ENCODE assay signal across 8 mouse cellular contexts in genomic region chr8:109564766-109565165, GRCm38 (mm10). TPM values are rescaled to one million over a fixed set of nuclear protein-coding genes. Genes with fewer than 3 reads are reported as not detected.
A peak's percentile ranks its signal among the peaks of the same experiment; 100 is the strongest.
DNase-seq lines count a peak whose midpoint lies in the region; ATAC-seq lines count a peak whose summit lies in the region.

No protein-coding gene starts in this region.

- peak overlapping the region; percentile 95 for H3K9ac ChIP-seq in embryonic facial prominence, embryonic 13.5 days
- H3K9ac ChIP-seq in limb, embryonic 11.5 days (ENCODE audit: low read length) = peak overlapping the region; percentile 96
- peak overlapping the region; percentile 88 for H3K9ac ChIP-seq in stomach, embryonic 14.5 days (replicated peaks; ENCODE audit: low read depth, low read length)

- H3K9me3 ChIP-seq in megakaryocyte, embryonic 14.5 days = no peaks in the 10 kb centered on the region
- no peaks in the 10 kb centered on the region for H3K9me3 ChIP-seq in embryonic facial prominence, embryonic 13.5 days
- H3K9me3 ChIP-seq in limb, embryonic 11.5 days (ENCODE audit: control insufficient read depth, low read length) = no peaks in the 10 kb centered on the region
- H3K9me3 ChIP-seq in stomach, embryonic 14.5 days (ENCODE audit: control insufficient read depth, low read depth, low read length) = no peaks in the 10 kb centered on the region

- H3K36me3 ChIP-seq in megakaryocyte, embryonic 14.5 days (replicated peaks; ENCODE audit: low read length) = peaks cover 51% of the 10 kb centered on the region
- H3K36me3 ChIP-seq in embryonic facial prominence, embryonic 13.5 days = peaks cover 38% of the 10 kb centered on the region
- peaks cover 15% of the 10 kb centered on the region for H3K36me3 ChIP-seq in limb, embryonic 11.5 days (ENCODE audit: control insufficient read depth, insufficient read depth, low read length)
- H3K36me3 ChIP-seq in stomach, embryonic 14.5 days (ENCODE audit: control insufficient read depth, insufficient read depth, low read length) = peaks cover 25% of the 10 kb centered on the region

- H3K4me3 ChIP-seq in megakaryocyte, embryonic 14.5 days (replicated peaks) = peak overlapping the region; percentile 98
- peak overlapping the region; percentile 96 for H3K4me3 ChIP-seq in embryonic facial prominence, embryonic 13.5 days
- H3K4me3 ChIP-seq in limb, embryonic 11.5 days (ENCODE audit: low read depth, low read length) = peak overlapping the region; percentile 77
- peak overlapping the region; percentile 80 for H3K4me3 ChIP-seq in stomach, embryonic 14.5 days (ENCODE audit: low read depth, low read length)

- H3K4me2 ChIP-seq in embryonic facial prominence, embryonic 13.5 days = peak overlapping the region; percentile 79
- peak overlapping the region; percentile 74 for H3K4me2 ChIP-seq in limb, embryonic 11.5 days (ENCODE audit: low read depth, severe bottlenecking)
- H3K4me2 ChIP-seq in stomach, embryonic 14.5 days (replicated peaks; ENCODE audit: low read depth, low read length) = peak overlapping the region; percentile 94

- WGBS in embryonic facial prominence, embryonic 13.5 days = 7% methylated on average over 10 of the region's 10 CpGs
- 4% methylated on average over 10 of the region's 10 CpGs for WGBS in limb, embryonic 11.5 days
- 6% methylated on average over 10 of the region's 10 CpGs for WGBS in stomach, embryonic 14.5 days

- H3K4me1 ChIP-seq in megakaryocyte, embryonic 14.5 days = peaks cover 43% of the 10 kb centered on the region
- H3K4me1 ChIP-seq in embryonic facial prominence, embryonic 13.5 days = peaks cover 16% of the 10 kb centered on the region
- H3K4me1 ChIP-seq in limb, embryonic 11.5 days (ENCODE audit: control insufficient read depth, insufficient read depth, low read length) = peaks cover 3% of the 10 kb centered on the region; the same call in 1 of the 2 replicates
- H3K4me1 ChIP-seq in stomach, embryonic 14.5 days (ENCODE audit: control insufficient read depth, insufficient read depth, low read length) = peaks cover 8% of the 10 kb centered on the region; the same call in 1 of the 2 replicates

- peak overlapping the region; percentile 93; the same call in 1 of the 2 replicates for H3K27ac ChIP-seq in embryonic facial prominence, embryonic 13.5 days
- H3K27ac ChIP-seq in limb, embryonic 11.5 days (replicated peaks; ENCODE audit: low read depth, low read length) = no peak overlapping the region
- H3K27ac ChIP-seq in stomach, embryonic 14.5 days (ENCODE audit: low read length) = peak overlapping the region; percentile 90

- ATAC-seq in megakaryocyte, adult 5-6 weeks (ENCODE audit: poor library complexity, severe bottlenecking) = no peak
- ATAC-seq in embryonic facial prominence, embryonic 13.5 days (ENCODE audit: insufficient number of reproducible peaks, insufficient read depth, low FRiP score, low TSS enrichment, low read depth) = no peak
- ATAC-seq in limb, embryonic 11.5 days (ENCODE audit: insufficient number of reproducible peaks, low FRiP score, low TSS enrichment, low read depth) = no peak
- no peak for ATAC-seq in stomach, embryonic 14.5 days (ENCODE audit: insufficient number of reproducible peaks, insufficient read depth, low FRiP score, low read depth)

- no peaks in the 10 kb centered on the region for H3K27me3 ChIP-seq in megakaryocyte, embryonic 14.5 days (replicated peaks)
- H3K27me3 ChIP-seq in embryonic facial prominence, embryonic 13.5 days = no peaks in the 10 kb centered on the region
- no peaks in the 10 kb centered on the region for H3K27me3 ChIP-seq in limb, embryonic 11.5 days (ENCODE audit: control insufficient read depth, insufficient read depth, low read length)
- no peaks in the 10 kb centered on the region for H3K27me3 ChIP-seq in stomach, embryonic 14.5 days (ENCODE audit: control insufficient read depth, insufficient read depth, low read length)

- no peak for DNase-seq in limb, embryonic 11.5 days (ENCODE audit: low spot score)
- no peak for DNase-seq in left cerebral cortex, adult 18-20 months (ENCODE audit: low spot score in 2 of 2)
- DNase-seq in layer of hippocampus, postnatal 10 days (ENCODE audit: low spot score in 2 of 2) = no peak
- DNase-seq in gastrocnemius, postnatal 25 days = no peak

RNA-seq across cellular contexts. Expression of gene Dhx38, which starts 0.9 kb away (rescaled TPM):
- 18.8 and 29.4 TPM in 2 replicates for polyA plus RNA-seq in megakaryocyte, embryonic 14.5 days (2012; ENCODE audit: insufficient read depth, low replicate concordance)
- total RNA-seq in megakaryocyte, adult 5-6 weeks (2015) = 14.6 and 19.0 TPM in 2 replicates
- 67.4 and 75.9 TPM in 2 replicates for total RNA-seq in megakaryocyte, adult 5-6 weeks (2017)
- 25.3 and 26.5 TPM in 2 replicates for polyA plus RNA-seq in embryonic facial prominence, embryonic 13.5 days (2015; fragmentation: Nextera tagmentation; extraction: Ambion mirVana)
- 28.7 and 29.3 TPM in 2 replicates for polyA plus RNA-seq in limb, embryonic 11.5 days (2014; fragmentation: Nextera tagmentation; extraction: Ambion mirVana)
- polyA plus RNA-seq in stomach, embryonic 14.5 days (2014; fragmentation: Nextera tagmentation; extraction: Ambion mirVana) = 18.3 and 19.2 TPM in 2 replicates
- 10 to 100 TPM; 28.5 to 28.9 TPM for total RNA-seq in left cerebral cortex, adult 18-20 months (2021)
- 10 to 100 TPM; 21.2 to 23.1 TPM for total RNA-seq in layer of hippocampus, postnatal 10 days (2021)
- total RNA-seq in gastrocnemius, postnatal 25 days (2021) = 10 to 100 TPM in 1 of 2 experiments, 1 to 10 TPM in 1; 9.2 to 10.6 TPM

RNA-seq across cellular contexts. Expression of gene Txnl4b, which starts 0.9 kb away (rescaled TPM):
- polyA plus RNA-seq in megakaryocyte, embryonic 14.5 days (2012; ENCODE audit: insufficient read depth, low replicate concordance) = 2.1 and 10.7 TPM in 2 replicates
- total RNA-seq in megakaryocyte, adult 5-6 weeks (2015) = 6.2 and 7.9 TPM in 2 replicates
- total RNA-seq in megakaryocyte, adult 5-6 weeks (2017) = 18.2 and 19.0 TPM in 2 replicates
- 25.8 and 26.5 TPM in 2 replicates for polyA plus RNA-seq in embryonic facial prominence, embryonic 13.5 days (2015; fragmentation: Nextera tagmentation; extraction: Ambion mirVana)
- polyA plus RNA-seq in limb, embryonic 11.5 days (2014; fragmentation: Nextera tagmentation; extraction: Ambion mirVana) = 28.3 and 28.5 TPM in 2 replicates
- 20.6 and 21.2 TPM in 2 replicates for polyA plus RNA-seq in stomach, embryonic 14.5 days (2014; fragmentation: Nextera tagmentation; extraction: Ambion mirVana)
- total RNA-seq in left cerebral cortex, adult 18-20 months (2021) = 10 to 100 TPM; 15.6 to 17.5 TPM
- total RNA-seq in layer of hippocampus, postnatal 10 days (2021) = 10 to 100 TPM; 11.6 to 11.9 TPM
- total RNA-seq in gastrocnemius, postnatal 25 days (2021) = 1 to 10 TPM; 5.8 to 8.3 TPM

RNA-seq across cellular contexts. Expression of gene Hp, which starts 14.2 kb away (rescaled TPM):
- 1.6 and 26.3 TPM in 2 replicates for polyA plus RNA-seq in megakaryocyte, embryonic 14.5 days (2012; ENCODE audit: insufficient read depth, low replicate concordance)
- total RNA-seq in megakaryocyte, adult 5-6 weeks (2015) = 423 and 468 TPM in 2 replicates
- 646 and 667 TPM in 2 replicates for total RNA-seq in megakaryocyte, adult 5-6 weeks (2017)
- 0.41 and 2.5 TPM in 2 replicates for polyA plus RNA-seq in embryonic facial prominence, embryonic 13.5 days (2015; fragmentation: Nextera tagmentation; extraction: Ambion mirVana)
- 0.74 and 1.1 TPM in 2 replicates for polyA plus RNA-seq in limb, embryonic 11.5 days (2014; fragmentation: Nextera tagmentation; extraction: Ambion mirVana)
- 0.85 and 1.9 TPM in 2 replicates for polyA plus RNA-seq in stomach, embryonic 14.5 days (2014; fragmentation: Nextera tagmentation; extraction: Ambion mirVana)
- total RNA-seq in left cerebral cortex, adult 18-20 months (2021) = under 1 TPM in 1 of 2 experiments, not detected in 1; 0.26 TPM
- total RNA-seq in layer of hippocampus, postnatal 10 days (2021) = under 1 TPM in 1 of 2 experiments, not detected in 1; 0.25 TPM
- total RNA-seq in gastrocnemius, postnatal 25 days (2021) = 100 to 1,000 TPM in 1 of 2 experiments, 1 to 10 TPM in 1; 1.9 to 114 TPM

RNA-seq across cellular contexts. Expression of gene Dhodh, which starts 43.7 kb away (rescaled TPM):
- polyA plus RNA-seq in megakaryocyte, embryonic 14.5 days (2012; ENCODE audit: insufficient read depth, low replicate concordance) = 26.8 and 45.7 TPM in 2 replicates
- total RNA-seq in megakaryocyte, adult 5-6 weeks (2015) = 7.0 and 8.6 TPM in 2 replicates
- 5.4 and 16.1 TPM in 2 replicates for total RNA-seq in megakaryocyte, adult 5-6 weeks (2017)
- 43.9 and 45.3 TPM in 2 replicates for polyA plus RNA-seq in embryonic facial prominence, embryonic 13.5 days (2015; fragmentation: Nextera tagmentation; extraction: Ambion mirVana)
- polyA plus RNA-seq in limb, embryonic 11.5 days (2014; fragmentation: Nextera tagmentation; extraction: Ambion mirVana) = 48.2 and 49.4 TPM in 2 replicates
- 40.1 and 45.1 TPM in 2 replicates for polyA plus RNA-seq in stomach, embryonic 14.5 days (2014; fragmentation: Nextera tagmentation; extraction: Ambion mirVana)
- 10 to 100 TPM; 16.3 to 20.3 TPM for total RNA-seq in left cerebral cortex, adult 18-20 months (2021)
- total RNA-seq in layer of hippocampus, postnatal 10 days (2021) = 10 to 100 TPM; 20.9 to 25.9 TPM
- 10 to 100 TPM; 11.0 to 12.9 TPM for total RNA-seq in gastrocnemius, postnatal 25 days (2021)

RNA-seq across cellular contexts. Expression of gene Pkd1l3, which starts 49.6 kb away (rescaled TPM):
- polyA plus RNA-seq in megakaryocyte, embryonic 14.5 days (2012; ENCODE audit: insufficient read depth, low replicate concordance) = 0.62 and 0.72 TPM in 2 replicates
- 0.57 TPM in 1 of 2 replicates, not detected in the other for total RNA-seq in megakaryocyte, adult 5-6 weeks (2015)
- total RNA-seq in megakaryocyte, adult 5-6 weeks (2017) = not detected in 2 replicates
- 0.30 TPM in 1 of 2 replicates, not detected in the other for polyA plus RNA-seq in embryonic facial prominence, embryonic 13.5 days (2015; fragmentation: Nextera tagmentation; extraction: Ambion mirVana)
- 0.27 and 0.37 TPM in 2 replicates for polyA plus RNA-seq in limb, embryonic 11.5 days (2014; fragmentation: Nextera tagmentation; extraction: Ambion mirVana)
- 0.14 TPM in 1 of 2 replicates, not detected in the other for polyA plus RNA-seq in stomach, embryonic 14.5 days (2014; fragmentation: Nextera tagmentation; extraction: Ambion mirVana)
- total RNA-seq in left cerebral cortex, adult 18-20 months (2021) = under 1 TPM; 0.73 to 0.91 TPM
- 1 to 10 TPM; 1.4 to 2.3 TPM for total RNA-seq in layer of hippocampus, postnatal 10 days (2021)
- total RNA-seq in gastrocnemius, postnatal 25 days (2021) = not detected
